Mouse (Mus musculus): ENCODE data around the gene Ren1.

Gene Ren1

GRCm38 (mm10) chr1:133375696-133376346 is 25.5 kb downstream of the Ren1 start:
- DNase-seq (ENCODE audit: low read depth, low spot score) = no peak

GRCm38 (mm10) chr1:133377547-133377946 is 27.2 kb downstream of the Ren1 start:
- no peak for DNase-seq (ENCODE audit: low read depth, low spot score)

DNA sequence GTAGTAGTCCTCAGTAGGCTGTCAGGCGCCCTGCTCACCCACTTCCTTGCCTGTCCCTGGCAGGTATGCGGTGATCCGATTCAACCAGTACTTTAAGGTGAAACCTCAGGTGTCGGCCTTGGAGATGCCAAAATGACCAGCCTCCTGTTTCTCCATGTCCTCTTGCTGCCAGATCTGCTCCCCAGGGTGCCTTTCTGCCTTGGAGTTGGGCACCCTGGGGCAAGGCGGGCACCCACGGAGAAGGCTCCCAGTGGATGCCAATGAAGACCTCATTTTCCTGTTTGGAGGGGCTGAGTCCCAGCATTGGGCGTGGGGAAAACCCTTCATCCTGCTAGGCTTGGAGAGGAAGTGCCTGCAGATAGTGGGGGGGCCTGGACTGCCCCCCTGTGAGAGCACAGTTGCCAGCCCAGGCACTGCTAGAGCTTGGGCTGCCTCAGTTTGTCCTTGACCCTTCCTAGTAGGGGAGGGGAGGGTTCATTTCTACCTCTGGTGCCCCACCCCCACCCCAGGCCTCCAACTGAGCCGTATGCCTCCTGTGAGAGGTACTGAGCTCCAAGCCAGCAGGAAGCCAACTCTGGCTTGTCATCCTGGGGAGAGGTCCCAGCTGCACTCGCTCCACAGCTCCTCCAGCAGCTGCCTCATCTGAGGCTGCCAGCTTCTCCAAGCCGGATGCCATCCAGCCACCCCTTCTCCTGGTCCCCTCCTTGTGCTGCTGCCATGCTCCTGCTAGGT is 29.1 kb downstream of the Ren1 start:
- no peak for DNase-seq (ENCODE audit: low read depth, low spot score)

DNA sequence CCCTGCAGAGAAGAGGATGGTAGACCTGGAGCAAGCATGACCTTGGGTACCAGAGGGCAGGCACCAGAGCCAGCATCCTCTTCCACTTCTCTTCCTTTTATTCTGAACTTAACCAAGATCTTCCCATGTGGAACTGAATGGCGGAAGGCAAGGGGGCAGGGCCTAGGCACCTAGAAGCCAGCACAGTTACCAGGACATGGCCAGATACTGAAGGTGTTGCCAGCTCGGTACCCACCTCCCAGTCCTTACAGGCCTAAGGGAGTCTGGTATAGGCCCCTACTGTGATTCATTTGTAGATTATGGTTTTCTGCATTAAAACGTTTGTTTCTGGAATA is 29.6 kb downstream of the Ren1 start:
- no peak for DNase-seq (ENCODE audit: low read depth, low spot score)

GRCm38 (mm10) chr1:133380347-133381065 is 30.2 kb downstream of the Ren1 start:
- DNase-seq (ENCODE audit: low read depth, low spot score) = no peak

- DNase-seq (ENCODE audit: low read depth, low spot score) = peak; percentile 56
Observed at GRCm38 (mm10) chr1:133382008-133382407, 31.7 kb downstream of the Ren1 start.

GRCm38 (mm10) chr1:133382552-133383155 is 32.3 kb downstream of the Ren1 start:
- DNase-seq (ENCODE audit: low read depth, low spot score) = no peak

- DNase-seq (ENCODE audit: low read depth, low spot score) = no peak
Observed at GRCm38 (mm10) chr1:133383157-133383783, 33.0 kb downstream of the Ren1 start.

DNA sequence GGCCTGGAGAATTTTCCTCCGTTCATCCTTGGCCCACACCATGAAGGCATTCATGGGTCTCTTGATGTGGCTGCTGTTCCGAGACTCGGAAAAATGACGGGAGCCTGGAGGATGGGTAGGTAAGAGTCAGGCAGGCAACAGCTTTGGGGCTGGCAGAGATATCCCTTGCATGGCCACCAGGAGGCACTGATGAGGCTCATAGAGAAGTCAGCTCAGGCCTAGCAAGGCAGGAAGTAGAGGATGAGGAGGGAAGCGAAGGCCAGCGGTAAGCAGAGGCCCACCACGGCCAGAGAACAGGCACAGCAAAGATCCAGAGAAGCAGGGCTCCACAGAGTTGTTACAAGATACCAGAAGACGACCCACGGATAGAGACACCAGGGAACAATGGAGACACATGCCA is 35.2 kb downstream of the Ren1 start:
- DNase-seq (ENCODE audit: low read depth, low spot score) = no peak

DNA sequence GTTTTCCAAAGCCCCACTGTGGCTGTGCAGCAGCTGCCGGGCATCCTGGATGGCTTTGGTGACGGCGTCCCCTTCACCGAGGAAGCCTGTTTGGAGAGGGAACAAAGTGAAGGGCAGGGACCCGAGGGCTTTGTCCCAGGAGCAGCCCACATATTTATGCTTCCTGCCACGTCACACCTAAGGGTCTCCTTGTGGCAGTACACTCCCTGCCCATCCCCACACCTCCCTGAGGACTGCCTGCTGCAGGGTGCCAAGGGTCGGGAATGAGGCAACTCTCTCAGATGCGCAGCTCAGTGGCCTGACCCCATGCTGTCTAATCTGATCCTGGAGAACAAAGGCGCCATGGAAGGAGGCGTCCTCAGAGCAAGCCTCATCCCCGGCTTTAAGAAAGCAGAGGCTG is 35.9 kb downstream of the Ren1 start:
- no peak for DNase-seq (ENCODE audit: low read depth, low spot score)

DNA sequence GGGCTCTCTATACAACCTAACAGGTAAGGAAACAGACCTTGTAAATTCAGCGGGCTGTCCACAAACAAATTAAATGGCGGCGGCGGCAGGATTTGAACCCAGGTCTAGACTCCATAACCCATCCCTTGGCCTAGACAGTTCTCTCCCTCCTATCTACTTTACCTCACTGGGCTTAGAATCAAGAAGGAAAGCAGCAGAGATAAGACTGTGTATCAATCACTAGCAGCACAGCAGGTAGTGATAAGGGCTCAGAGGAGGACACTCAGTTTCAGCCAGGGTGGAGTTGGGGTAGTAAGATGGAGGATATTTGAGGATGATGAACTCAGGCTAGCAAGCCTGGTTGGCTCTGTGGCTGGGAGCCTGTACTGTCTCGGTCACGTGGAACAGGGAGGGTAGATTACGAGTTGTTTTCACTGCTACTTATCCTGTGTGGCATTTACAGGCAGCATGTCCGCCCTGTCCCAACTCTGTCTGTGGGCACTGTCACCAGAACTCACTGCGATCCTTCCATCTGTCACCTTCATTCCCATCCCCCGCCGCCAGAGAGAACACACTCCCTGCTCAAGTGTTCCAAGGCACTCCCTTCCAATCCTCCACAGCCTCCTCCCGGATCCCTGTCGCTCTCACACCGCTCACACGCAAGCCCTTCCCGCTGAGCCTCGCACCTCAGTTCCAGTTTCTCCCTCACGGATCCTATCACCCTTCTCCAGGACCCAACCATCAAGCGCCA is 37.4 kb downstream of the Ren1 start:
- DNase-seq (ENCODE audit: low read depth, low spot score) = no peak

- no peak for DNase-seq (ENCODE audit: low read depth, low spot score)
Observed at GRCm38 (mm10) chr1:133394702-133395101, 44.4 kb downstream of the Ren1 start.

- no peak for DNase-seq (ENCODE audit: low read depth, low spot score)
Observed at GRCm38 (mm10) chr1:133396693-133397092, 46.4 kb downstream of the Ren1 start.

GRCm38 (mm10) chr1:133397094-133397482 is 46.8 kb downstream of the Ren1 start:
- no peak for DNase-seq (ENCODE audit: low read depth, low spot score)

GRCm38 (mm10) chr1:133397483-133398237 is 47.4 kb downstream of the Ren1 start:
- no peak for DNase-seq (ENCODE audit: low read depth, low spot score)

- no peak for DNase-seq (ENCODE audit: low read depth, low spot score)
Observed at GRCm38 (mm10) chr1:133400014-133400725, 49.9 kb downstream of the Ren1 start.

DNA sequence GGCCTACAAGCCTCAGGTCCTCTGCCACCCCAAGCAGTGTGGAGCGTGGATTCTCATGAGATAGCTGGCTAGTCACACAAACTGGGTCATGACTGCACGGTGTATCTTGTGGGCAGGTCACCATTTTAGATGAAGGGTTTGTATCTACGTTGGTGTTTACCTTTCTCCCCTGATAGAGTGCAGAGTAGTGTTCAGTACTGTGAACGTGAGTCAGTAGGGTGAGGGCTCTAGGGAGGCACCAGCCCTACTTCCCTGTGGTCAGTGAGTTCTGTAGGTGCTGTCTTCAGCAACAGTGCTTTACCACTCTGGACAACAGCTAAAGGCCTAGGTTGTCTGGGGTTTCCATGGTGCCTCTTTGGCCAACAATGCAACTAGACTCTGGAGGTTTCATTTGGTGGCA is 53.7 kb downstream of the Ren1 start:
- DNase-seq (ENCODE audit: low read depth, low spot score) = no peak

- no peak for DNase-seq (ENCODE audit: low read depth, low spot score)
Observed at GRCm38 (mm10) chr1:133406614-133407013, 56.3 kb downstream of the Ren1 start.

DNA sequence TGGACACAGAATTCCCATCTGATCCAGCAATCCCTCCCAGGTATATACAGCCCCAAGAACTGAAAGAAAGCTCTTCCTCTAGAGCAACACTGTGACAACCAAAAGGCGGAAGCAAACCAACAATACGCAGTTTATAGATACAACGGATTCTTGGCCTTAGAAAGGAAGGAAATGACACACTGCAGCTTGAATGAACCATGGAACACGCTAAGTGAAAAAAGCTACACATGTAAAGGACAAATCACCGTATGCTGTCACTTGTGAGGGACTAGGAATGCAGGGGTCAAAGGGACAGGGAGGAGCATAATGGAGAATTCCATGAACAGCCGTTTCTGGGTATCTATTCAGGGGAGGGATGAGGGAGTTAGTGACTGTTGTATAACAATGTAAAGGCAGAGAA is 57.1 kb downstream of the Ren1 start:
- DNase-seq (ENCODE audit: low read depth, low spot score) = no peak

- DNase-seq (ENCODE audit: low read depth, low spot score) = no peak
Observed at GRCm38 (mm10) chr1:133408321-133408720, 58.0 kb downstream of the Ren1 start.

All from retina, adult 2 months (tissue).